Mouse (Mus musculus) natural killer cell, adult 2 months (primary cell): ENCODE results near the gene Sypl2.
A peak's percentile ranks its signal among the peaks of the same experiment; 100 is the strongest.

ENCODE experiments used
- DNase-seq, 2 experiments: peaks; one replicate each; pipeline ENCODE4 v3.0.0; 2022; ENCODE audit warnings: low spot score in 2 of 2

Sypl2 gene

GRCm38 (mm10) chr3:108178756-108179715 is 47.4 kb downstream of the Sypl2 start:
- DNase-seq = no peak

GRCm38 (mm10) chr3:108174672-108175531 is 51.5 kb downstream of the Sypl2 start:
- no peak for DNase-seq

DNA sequence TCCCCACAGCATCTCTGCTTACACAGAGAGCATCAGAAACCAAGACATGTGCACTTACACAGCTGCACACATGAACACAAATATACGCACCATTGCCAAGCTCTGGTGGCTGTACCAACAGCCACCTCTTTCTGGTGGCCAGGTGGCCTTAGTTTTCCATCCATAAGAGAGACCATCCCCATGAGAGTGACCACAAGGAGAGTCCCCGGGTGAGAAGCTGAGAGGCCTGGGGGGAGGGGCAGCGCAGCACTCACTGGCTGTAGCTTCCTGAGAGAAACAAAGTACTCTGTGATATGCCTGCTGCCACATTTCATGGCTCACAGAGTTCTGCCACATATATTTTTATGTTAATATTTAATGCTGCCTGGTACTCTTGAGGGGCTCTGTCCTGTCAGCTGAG is 57.2 kb downstream of the Sypl2 start:
- no peak for DNase-seq

GRCm38 (mm10) chr3:108167499-108167898 is 58.9 kb downstream of the Sypl2 start:
- no peak for DNase-seq

- no peak for DNase-seq
These were observed 59.8 kb downstream of the Sypl2 start for GRCm38 (mm10) chr3:108166486-108167211.

DNA sequence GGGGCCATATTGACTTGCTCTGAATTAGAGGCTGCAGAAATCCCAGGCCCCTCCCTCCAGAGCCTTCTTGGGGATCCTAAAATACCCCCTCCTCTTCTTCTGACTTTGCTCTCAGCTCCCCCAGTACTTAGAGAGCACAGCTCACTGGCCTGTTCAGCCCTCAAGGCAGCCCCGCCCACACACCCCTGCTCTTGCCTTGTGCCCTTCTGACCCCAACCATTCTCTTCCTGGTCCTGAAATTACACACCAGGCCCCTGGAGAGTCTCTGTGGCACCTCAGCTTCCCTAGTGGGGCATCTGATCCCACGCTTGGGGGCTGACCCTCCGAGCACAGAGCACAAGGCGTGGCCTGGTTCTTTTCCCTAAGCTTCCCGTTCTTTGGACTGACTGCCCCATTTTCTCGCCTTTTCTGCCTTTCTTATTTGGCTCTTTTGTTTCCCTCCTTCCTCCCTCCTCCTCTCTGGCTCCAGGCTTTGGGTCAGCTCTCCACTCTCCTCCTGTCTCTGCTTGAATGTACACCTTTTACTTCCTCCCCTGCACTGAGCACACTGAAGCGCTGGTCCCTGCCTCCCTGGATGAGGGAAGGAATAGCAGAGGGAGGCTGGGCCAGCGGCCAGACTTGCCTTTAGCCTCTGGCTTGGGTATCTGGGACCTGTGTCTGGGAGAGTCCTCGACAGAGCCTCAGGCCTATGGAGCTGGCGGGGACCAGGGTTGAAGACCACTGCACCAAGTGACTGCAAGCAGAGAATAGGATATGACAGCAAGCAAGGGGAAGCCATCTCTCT is 60.7 kb downstream of the Sypl2 start:
- no peak for DNase-seq

- DNase-seq = peak; percentile 67 to 79
These were observed 61.6 kb downstream of the Sypl2 start for GRCm38 (mm10) chr3:108164807-108165206.

DNA sequence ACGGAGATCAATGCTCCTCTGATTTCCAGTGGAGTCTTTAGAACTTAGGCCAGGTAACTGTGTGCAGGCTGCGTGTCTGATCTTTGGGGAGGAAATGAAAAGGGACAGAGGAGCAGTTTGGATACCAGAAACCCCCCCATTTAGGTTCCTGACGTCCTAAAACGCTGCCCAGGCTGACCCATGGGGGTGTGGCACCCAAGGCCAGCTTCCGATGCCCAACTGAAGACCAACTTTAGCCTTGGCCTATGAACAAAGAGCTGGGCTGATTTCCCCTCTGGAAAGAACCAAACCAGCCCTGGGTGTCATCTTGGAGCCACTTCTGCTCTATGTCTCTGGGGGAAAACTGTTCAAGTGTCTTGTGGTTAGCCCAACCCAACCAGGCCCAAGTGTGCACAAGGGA is 62.4 kb downstream of the Sypl2 start:
- DNase-seq = no peak
